Mouse (Mus musculus): ENCODE data around the gene Rcsd1.
A peak's percentile ranks its signal among the peaks of the same experiment; 100 is the strongest.

GRCm38 (mm10) chr1:165672355-165672754 is 37.2 kb downstream of the Rcsd1 start:
- TF ChIP-seq CTCF (IDR thresholded peaks at IDR 0.05; ENCODE audit: low read depth) (peak; percentile 28), EP300 (IDR thresholded peaks at IDR 0.05; ENCODE audit: low read depth) (no peak)
